Mouse (Mus musculus): Measurements from ENCODE around the gene L2hgdh.

L2hgdh gene

GRCm38 (mm10) chr12:69724711-69725460, at the start of gene L2hgdh, which contains the start of gene Atp5s:
TSS of gene L2hgdh (minus strand) at chr12:69724873.
TSS of gene Atp5s (plus strand) at chr12:69724950.
- peak; percentile 97 for DNase-seq

GRCm38 (mm10) chr12:69768841-69769240, 44.2 kb upstream of the L2hgdh start:
- DNase-seq = no peak

GRCm38 (mm10) chr12:69767476-69768258, 43.0 kb upstream of the L2hgdh start:
- DNase-seq = no peak

GRCm38 (mm10) chr12:69766185-69766904, 41.7 kb upstream of the L2hgdh start:
- peak in 1 of 2 experiments; percentile 35 for DNase-seq

- no peak for DNase-seq
These were observed 40.9 kb upstream of the L2hgdh start for GRCm38 (mm10) chr12:69765543-69765942.

GRCm38 (mm10) chr12:69761603-69762002, 36.9 kb upstream of the L2hgdh start:
- no peak for DNase-seq

- no peak for DNase-seq
These were observed 36.2 kb upstream of the L2hgdh start for GRCm38 (mm10) chr12:69760743-69761406.

- DNase-seq = no peak
These were observed 35.3 kb upstream of the L2hgdh start for GRCm38 (mm10) chr12:69760014-69760413.

- no peak for DNase-seq
These were observed 34.7 kb upstream of the L2hgdh start for GRCm38 (mm10) chr12:69759267-69759885.

GRCm38 (mm10) chr12:69758221-69759185, 33.8 kb upstream of the L2hgdh start:
- peak; percentile 47 to 71 for DNase-seq

- DNase-seq = peak; percentile 87 to 93
These were observed 32.9 kb upstream of the L2hgdh start for GRCm38 (mm10) chr12:69757418-69758141.

- no peak for DNase-seq
These were observed 31.3 kb upstream of the L2hgdh start for GRCm38 (mm10) chr12:69756015-69756414.

- DNase-seq = no peak
These were observed 29.3 kb upstream of the L2hgdh start for GRCm38 (mm10) chr12:69753936-69754335.

- DNase-seq = peak; percentile 21 to 58
These were observed 27.2 kb upstream of the L2hgdh start for GRCm38 (mm10) chr12:69751864-69752341.

- DNase-seq = no peak
These were observed 19.5 kb upstream of the L2hgdh start for GRCm38 (mm10) chr12:69744138-69744537.

GRCm38 (mm10) chr12:69741965-69742364, 17.3 kb upstream of the L2hgdh start:
- DNase-seq = no peak

GRCm38 (mm10) chr12:69733923-69734322, 9.2 kb upstream of the L2hgdh start:
- DNase-seq = no peak

GRCm38 (mm10) chr12:69733518-69733917, 8.8 kb upstream of the L2hgdh start:
- no peak for DNase-seq

- DNase-seq = no peak
These were observed 7.5 kb upstream of the L2hgdh start for GRCm38 (mm10) chr12:69732221-69732620.

- no peak for DNase-seq
These were observed 5.6 kb upstream of the L2hgdh start for GRCm38 (mm10) chr12:69730306-69730705.

All from lung, postnatal 4 days (tissue).